Mouse (Mus musculus): Measurements from ENCODE around the gene Fscn3.
A peak's percentile ranks its signal among the peaks of the same experiment; 100 is the strongest.

The Fscn3 gene

GRCm38 (mm10) chr6:28428290-28428689, 701 bp downstream of the Fscn3 start, which contains the start of gene Gcc1:
Gcc1 (minus strand) TSS chr6:28428390.
- no peak for DNase-seq (ENCODE audit: low spot score)

GRCm38 (mm10) chr6:28429870-28430269, 2.3 kb downstream of the Fscn3 start:
- DNase-seq (ENCODE audit: low spot score): no peak

GRCm38 (mm10) chr6:28430795-28431537, 3.4 kb downstream of the Fscn3 start:
- no peak for DNase-seq (ENCODE audit: low spot score)

GRCm38 (mm10) chr6:28431538-28431855, 3.9 kb downstream of the Fscn3 start:
- no peak for DNase-seq (ENCODE audit: low spot score)

GRCm38 (mm10) chr6:28447937-28448336, 20.3 kb downstream of the Fscn3 start:
- no peak for DNase-seq (ENCODE audit: low spot score)

GRCm38 (mm10) chr6:28449253-28449652, 21.7 kb downstream of the Fscn3 start, which contains the start of gene Pax4:
Pax4 (minus strand) TSS chr6:28449353.
- no peak for DNase-seq (ENCODE audit: low spot score)

GRCm38 (mm10) chr6:28450481-28450880, 22.9 kb downstream of the Fscn3 start:
- DNase-seq (ENCODE audit: low spot score): no peak

- DNase-seq (ENCODE audit: low spot score): no peak
These were observed 23.4 kb downstream of the Fscn3 start for GRCm38 (mm10) chr6:28450977-28451376.

- no peak for DNase-seq (ENCODE audit: low spot score)
These were observed 31.7 kb downstream of the Fscn3 start for GRCm38 (mm10) chr6:28459221-28459668.

- DNase-seq (ENCODE audit: low spot score): peak; percentile 65
These were observed 32.9 kb downstream of the Fscn3 start for GRCm38 (mm10) chr6:28460534-28460933.

- no peak for DNase-seq (ENCODE audit: low spot score)
These were observed 37.0 kb downstream of the Fscn3 start for GRCm38 (mm10) chr6:28464630-28465029.

GRCm38 (mm10) chr6:28470017-28470602, 42.5 kb downstream of the Fscn3 start:
- DNase-seq (ENCODE audit: low spot score): no peak

- DNase-seq (ENCODE audit: low spot score): no peak
These were observed 43.0 kb downstream of the Fscn3 start for GRCm38 (mm10) chr6:28470621-28471020.

- DNase-seq (ENCODE audit: low spot score): no peak
These were observed 43.9 kb downstream of the Fscn3 start for GRCm38 (mm10) chr6:28471284-28472035.

GRCm38 (mm10) chr6:28474211-28474610, 46.6 kb downstream of the Fscn3 start:
- DNase-seq (ENCODE audit: low spot score): no peak

- DNase-seq (ENCODE audit: low spot score): no peak
These were observed 47.2 kb downstream of the Fscn3 start, which contains the start of gene Snd1 for GRCm38 (mm10) chr6:28474839-28475238. Snd1 (plus strand) TSS chr6:28475139.

- peak; percentile 99 for DNase-seq (ENCODE audit: low spot score)
These were observed 52.5 kb downstream of the Fscn3 start for GRCm38 (mm10) chr6:28479865-28480751.

GRCm38 (mm10) chr6:28480752-28481492, 53.3 kb downstream of the Fscn3 start:
- DNase-seq (ENCODE audit: low spot score): peak; percentile 18

- no peak for DNase-seq (ENCODE audit: low spot score)
These were observed 55.2 kb downstream of the Fscn3 start for GRCm38 (mm10) chr6:28482711-28483315.

- no peak for DNase-seq (ENCODE audit: low spot score)
These were observed 58.4 kb downstream of the Fscn3 start for GRCm38 (mm10) chr6:28486008-28486407.

- DNase-seq (ENCODE audit: low spot score): peak; percentile 42
These were observed 58.9 kb downstream of the Fscn3 start for GRCm38 (mm10) chr6:28486471-28486870.
